Mouse (Mus musculus) liver, embryonic 14.5 days (tissue): ENCODE results near the gene Hspb6. TPM values are rescaled to one million over a fixed set of nuclear protein-coding genes. Genes with fewer than 3 reads are reported as not detected.

ENCODE experiments used
- ATAC-seq: fragments of 200-750 bp; cut with Nextera tagmentation; 2 replicates; pipeline ENCODE4 v1.8.0; 2017; ENCODE audit warnings: moderate number of reproducible peaks, mild to moderate bottlenecking, moderate library complexity; ENCODE audit not compliant: insufficient read depth
- DNase-seq, 3 experiments: peaks; one replicate each; pipeline ENCODE4 v3.0.0-alpha.2; 2012 to 2013; ENCODE audit warnings: low read depth in 3 of 3, low spot score in 3 of 3
- H3K27ac ChIP-seq: fragments of 300-500 bp; sonication (generic); 2 replicates; pipeline ENCODE4 v1.5.1; 2014; ENCODE audit warnings: moderate library complexity, mild to moderate bottlenecking, control low read depth, inconsistent platforms
- H3K27me3 ChIP-seq: fragments of 300-500 bp; sonication (generic); 2 replicates; pipeline ENCODE4 v1.6.1; 2014; ENCODE audit warnings: mild to moderate bottlenecking, low read length, moderate library complexity; ENCODE audit not compliant: control insufficient read depth, insufficient read depth
- H3K36me3 ChIP-seq: fragments of 300-500 bp; sonication (generic); replicated peaks from 2 replicates; pipeline ENCODE4 v1.6.1; 2014; ENCODE audit warnings: low read depth; ENCODE audit not compliant: control insufficient read depth, insufficient read depth
- H3K4me1 ChIP-seq, 2 experiments: fragments of 200-500 bp in 1 of 2; fragments of 300-500 bp in 1 of 2; sonication (generic) in 1 of 2; replicated peaks; 2 replicates each; pipeline ENCODE4 v1.6.1; 2012 to 2014; ENCODE audit warnings: antibody characterized with exemption in 1 of 2, inconsistent platforms in 1 of 2, low read length in 1 of 2; ENCODE audit not compliant: control insufficient read depth in 2 of 2, insufficient read depth in 2 of 2
- H3K4me2 ChIP-seq: fragments of 300-500 bp; sonication (generic); 2 replicates; pipeline ENCODE4 v1.6.1; 2014; ENCODE audit warnings: low read depth, mild to moderate bottlenecking, control low read depth, moderate library complexity
- H3K4me3 ChIP-seq, 2 experiments: fragments of 200-500 bp in 1 of 2; fragments of 300-500 bp in 1 of 2; sonication (generic) in 1 of 2; 2 replicates each; pipeline ENCODE4 v1.5.1; 2012 to 2014; ENCODE audit warnings: low read depth in 2 of 2, low read length in 2 of 2, mild to moderate bottlenecking in 2 of 2, control low read depth in 1 of 2, inconsistent platforms in 1 of 2, moderate library complexity in 1 of 2; ENCODE audit not compliant: insufficient read depth in 1 of 2
- H3K9ac ChIP-seq: fragments of 300-500 bp; sonication (generic); replicated peaks from 2 replicates; pipeline ENCODE4 v1.6.1; 2014; ENCODE audit warnings: mild to moderate bottlenecking, control low read depth, moderate library complexity
- H3K9me3 ChIP-seq: fragments of 300-500 bp; sonication (generic); 2 replicates; pipeline ENCODE4 v1.6.1; 2016; ENCODE audit warnings: low read length, mixed read lengths; ENCODE audit not compliant: control insufficient read depth
- CTCF ChIP-seq: IDR thresholded peaks from 2 replicates; pipeline ENCODE4 v1.5.1; 2016; ENCODE audit warnings: antibody characterized with exemption, low read depth, control low read depth
- EP300 ChIP-seq: IDR thresholded peaks from 2 replicates; pipeline ENCODE4 v1.6.1; 2016; ENCODE audit warnings: antibody characterized with exemption, low read depth
- WGBS: fragments of 180-500 bp; shearing (Covaris S2); extraction: QIAGEN DNeasy Blood & Tissue Kit; methylation state at CpG from one replicate; pipeline ENCODE4 v1.1.7; 2014; ENCODE audit not compliant: insufficient replicate concordance; 5-methylcytosine and 5-hydroxymethylcytosine counted together
- polyA plus RNA-seq, 2 experiments: library from polyadenylated mRNA; depleted of rRNA in 1 of 2; stranded (reverse) in 1 of 2; unstranded in 1 of 2; fragments of >200 nt; fragmentation: Nextera tagmentation in 1 of 2; extraction: Ambion mirVana in 1 of 2; gene quantifications; 2 replicates each; pipeline versions ENCODE4 v1.2.1 to v1.2.3; 2012 to 2014

The Hspb6 gene
- polyA plus RNA-seq, 2 experiments = 3.6 to 4.2 TPM

GRCm38 (mm10) chr7:30557901-30558514 is 6.0 kb downstream of the Hspb6 start:
- H3K36me3 ChIP-seq = peaks cover 19% of the 10 kb centered on the region
- ATAC-seq (no peak), DNase-seq (no peak)
- WGBS = 83% methylated on average over 13 of the region's 13 CpGs
- H3K4me3 ChIP-seq = peak overlapping the region; percentile 83 to 90; a peak in 3 of 4 replicates
- peaks cover 16 to 17% of the 10 kb centered on the region in 2 experiments for H3K4me1 ChIP-seq
- peak overlapping the region; percentile 92 for H3K4me2 ChIP-seq
- H3K9me3 ChIP-seq = no peaks in the 10 kb centered on the region
- TF ChIP-seq CTCF = no peak
- TF ChIP-seq EP300 = no peak
- H3K27ac ChIP-seq = peak overlapping the region; percentile 78; the same call in 1 of the 2 replicates
- H3K27me3 ChIP-seq = no peaks in the 10 kb centered on the region
- peak overlapping the region; percentile 77 for H3K9ac ChIP-seq

DNA sequence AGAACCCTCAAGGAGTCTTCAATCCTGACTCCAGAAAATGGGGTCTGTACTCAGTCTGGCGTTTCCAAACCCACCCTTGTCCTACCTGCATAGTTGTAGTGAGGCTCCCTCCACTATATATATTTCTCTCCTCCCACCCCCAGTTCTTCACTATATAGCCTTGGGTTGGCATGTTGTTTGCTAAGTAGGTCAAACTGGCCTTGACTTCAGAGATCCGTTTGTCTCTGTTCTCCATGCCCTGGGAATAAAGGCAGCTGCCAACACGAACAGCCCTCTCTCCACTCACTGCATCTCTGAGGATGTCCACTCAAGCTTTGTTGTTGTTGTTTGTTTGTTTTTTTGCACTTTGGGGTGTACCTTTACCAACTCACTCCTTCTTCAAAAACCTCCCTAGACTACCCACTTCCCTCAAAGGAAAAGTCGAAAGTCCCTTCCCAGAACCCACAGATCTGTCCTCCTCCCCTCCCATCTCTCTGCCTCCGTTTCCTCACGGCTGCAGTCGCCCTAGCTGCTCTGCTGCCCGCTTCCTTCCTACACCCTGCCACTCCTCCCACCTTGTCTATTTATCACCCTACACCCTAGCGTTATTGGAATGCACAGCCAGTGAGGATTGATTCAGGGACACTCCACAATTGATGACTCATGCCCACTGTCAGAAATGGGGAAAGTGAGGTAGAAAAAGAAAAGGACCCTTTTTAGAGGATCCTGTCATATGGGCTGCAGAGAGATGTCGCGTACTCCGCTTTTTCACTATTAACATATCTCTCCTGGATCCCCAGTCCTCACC is 6.9 kb downstream of the Hspb6 start:
- H3K27ac ChIP-seq = peak overlapping the region; percentile 78
- TF ChIP-seq CTCF (peak; percentile 25; the same call in 1 of the 2 replicates), EP300 (no peak)
- no peaks in the 10 kb centered on the region for H3K9me3 ChIP-seq
- DNase-seq (peak in 2 of 3 experiments; percentile 30 to 58), ATAC-seq (peak; percentile 42; the same call in 1 of the 2 replicates)
- H3K4me1 ChIP-seq = peaks cover 12 to 15% of the 10 kb centered on the region in 2 experiments
- 8% methylated on average over 12 of the region's 12 CpGs for WGBS
- H3K9ac ChIP-seq = peak overlapping the region; percentile 77
- peaks cover 19% of the 10 kb centered on the region for H3K36me3 ChIP-seq
- H3K4me2 ChIP-seq = peak overlapping the region; percentile 92
- peak overlapping the region; percentile 83 to 90 for H3K4me3 ChIP-seq
- no peaks in the 10 kb centered on the region for H3K27me3 ChIP-seq

- Histone ChIP-seq H3K4me2 (peak within 1 kb of the TSS; percentile 92), H3K27me3 (no peaks in the 10 kb centered on the region), H3K4me1 (peaks cover 12 to 17% of the 10 kb centered on the region in 2 experiments), H3K9ac (peak within 1 kb of the TSS; percentile 77), H3K9me3 (no peaks in the 10 kb centered on the region), H3K27ac (peak within 1 kb of the TSS; percentile 78), H3K36me3 (peaks cover 19% of the 10 kb centered on the region), H3K4me3 (peak within 1 kb of the TSS; percentile 83 to 90)
- peak; percentile 92 to 93 (median 93) for DNase-seq
- ATAC-seq = peak; percentile 77
- TF ChIP-seq CTCF (no peak), EP300 (no peak)
- WGBS = under 1% methylated on average over 20 of the region's 20 CpGs
Observed at GRCm38 (mm10) chr7:30559443-30559954, 7.5 kb downstream of the Hspb6 start, which contains the start of gene Lin37. Gene Lin37, minus strand, starts transcription at chr7:30559838.

GRCm38 (mm10) chr7:30560296-30560695 is 8.3 kb downstream of the Hspb6 start:
- ATAC-seq (no peak), DNase-seq (no peak)
- Histone ChIP-seq H3K4me3 (peak overlapping the region in 1 of 2 experiments; percentile 83; a peak in 2 of 4 replicates), H3K4me2 (peak overlapping the region; percentile 92), H3K4me1 (peaks cover 12 to 17% of the 10 kb centered on the region in 2 experiments), H3K9me3 (no peaks in the 10 kb centered on the region), H3K27ac (peak overlapping the region; percentile 43), H3K9ac (no peak overlapping the region; the same call in 1 of the 2 replicates), H3K27me3 (no peaks in the 10 kb centered on the region), H3K36me3 (peaks cover 17% of the 10 kb centered on the region)
- TF ChIP-seq CTCF = no peak
- no peak for TF ChIP-seq EP300
- 74% methylated on average over 2 of the region's 2 CpGs for WGBS
